Mouse (Mus musculus) naive thymus-derived CD4-positive, alpha-beta T cell, adult 2 months (primary cell): ENCODE results near the gene Myo1e.
A peak's percentile ranks its signal among the peaks of the same experiment; 100 is the strongest.
"Not testable (repeated sequence)": the region's sequence is repeated elsewhere in the genome, so short reads cannot be mapped to it uniquely, and the experiment has no call there.

Experiments used
- DNase-seq: peaks from one replicate; pipeline ENCODE4 v3.0.0-alpha.2; 2011; ENCODE audit warnings: low read depth

The Myo1e gene

GRCm38 (mm10) chr9:70251441-70251985 is 44.4 kb downstream of the Myo1e start:
- DNase-seq: no peak

- no peak for DNase-seq
Observed at GRCm38 (mm10) chr9:70253016-70253415, 45.9 kb downstream of the Myo1e start.

GRCm38 (mm10) chr9:70255005-70255404 is 47.9 kb downstream of the Myo1e start:
- no peak for DNase-seq

GRCm38 (mm10) chr9:70256027-70256426 is 48.9 kb downstream of the Myo1e start:
- DNase-seq: not testable (repeated sequence)

GRCm38 (mm10) chr9:70257289-70258101 is 50.3 kb downstream of the Myo1e start:
- DNase-seq: peak; percentile 9

- DNase-seq: no peak
Observed at GRCm38 (mm10) chr9:70260324-70260841, 53.2 kb downstream of the Myo1e start.

- DNase-seq: no peak
Observed at GRCm38 (mm10) chr9:70261646-70262045, 54.5 kb downstream of the Myo1e start.

GRCm38 (mm10) chr9:70263134-70263533 is 56.0 kb downstream of the Myo1e start:
- no peak for DNase-seq

GRCm38 (mm10) chr9:70263735-70264134 is 56.6 kb downstream of the Myo1e start:
- no peak for DNase-seq

- DNase-seq: no peak
Observed at GRCm38 (mm10) chr9:70265513-70265912, 58.4 kb downstream of the Myo1e start.

- DNase-seq: no peak
Observed at GRCm38 (mm10) chr9:70266186-70266585, 59.0 kb downstream of the Myo1e start.

- no peak for DNase-seq
Observed at GRCm38 (mm10) chr9:70267108-70267507, 60.0 kb downstream of the Myo1e start.

- no peak for DNase-seq
Observed at GRCm38 (mm10) chr9:70269349-70269748, 62.2 kb downstream of the Myo1e start.

GRCm38 (mm10) chr9:70270468-70270867 is 63.3 kb downstream of the Myo1e start:
- no peak for DNase-seq

- DNase-seq: no peak
Observed at GRCm38 (mm10) chr9:70271137-70271536, 64.0 kb downstream of the Myo1e start.

- no peak for DNase-seq
Observed at GRCm38 (mm10) chr9:70271631-70272030, 64.5 kb downstream of the Myo1e start.

GRCm38 (mm10) chr9:70274071-70274470 is 66.9 kb downstream of the Myo1e start:
- DNase-seq: no peak

GRCm38 (mm10) chr9:70274476-70274875 is 67.3 kb downstream of the Myo1e start:
- no peak for DNase-seq

- DNase-seq: no peak
Observed at GRCm38 (mm10) chr9:70274887-70275555, 67.9 kb downstream of the Myo1e start.

- DNase-seq: no peak
Observed at GRCm38 (mm10) chr9:70277076-70277475, 69.9 kb downstream of the Myo1e start.

GRCm38 (mm10) chr9:70277529-70277982 is 70.4 kb downstream of the Myo1e start:
- DNase-seq: no peak

- no peak for DNase-seq
Observed at GRCm38 (mm10) chr9:70281407-70281806, 74.3 kb downstream of the Myo1e start.

GRCm38 (mm10) chr9:70282107-70282506 is 75.0 kb downstream of the Myo1e start:
- DNase-seq: no peak
